Mouse (Mus musculus) adrenal gland (tissue): Measurements from ENCODE around the gene Rhbdl1.
"Not testable (repeated sequence)": the region's sequence is repeated elsewhere in the genome, so short reads cannot be mapped to it uniquely, and the experiment has no call there.

Source experiments
- intact Hi-C: fragments of 180-260 bp; cut with DNase I; formaldehyde crosslinking; loops from one replicate; pipeline ENCODE4 v1.15.1; 2025

Gene Rhbdl1

DNA sequence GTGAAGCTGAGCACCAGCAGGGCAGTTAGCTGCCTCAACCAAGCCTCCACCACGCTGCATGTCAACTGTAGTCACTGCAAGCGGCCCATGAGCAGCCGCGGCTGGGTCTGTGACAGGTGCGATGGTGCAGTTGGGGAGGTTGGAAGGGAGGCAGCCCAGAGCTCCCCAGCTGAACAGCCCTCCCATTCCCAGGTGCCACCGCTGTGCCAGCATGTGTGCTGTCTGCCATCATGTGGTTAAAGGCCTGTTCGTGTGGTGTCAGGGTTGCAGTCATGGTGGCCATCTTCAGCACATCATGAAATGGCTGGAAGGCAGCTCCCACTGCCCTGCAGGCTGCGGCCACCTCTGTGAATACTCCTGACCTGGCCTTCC, 8.9 kb downstream of the Rhbdl1 start:
- intact Hi-C loops: no loop called here

DNA sequence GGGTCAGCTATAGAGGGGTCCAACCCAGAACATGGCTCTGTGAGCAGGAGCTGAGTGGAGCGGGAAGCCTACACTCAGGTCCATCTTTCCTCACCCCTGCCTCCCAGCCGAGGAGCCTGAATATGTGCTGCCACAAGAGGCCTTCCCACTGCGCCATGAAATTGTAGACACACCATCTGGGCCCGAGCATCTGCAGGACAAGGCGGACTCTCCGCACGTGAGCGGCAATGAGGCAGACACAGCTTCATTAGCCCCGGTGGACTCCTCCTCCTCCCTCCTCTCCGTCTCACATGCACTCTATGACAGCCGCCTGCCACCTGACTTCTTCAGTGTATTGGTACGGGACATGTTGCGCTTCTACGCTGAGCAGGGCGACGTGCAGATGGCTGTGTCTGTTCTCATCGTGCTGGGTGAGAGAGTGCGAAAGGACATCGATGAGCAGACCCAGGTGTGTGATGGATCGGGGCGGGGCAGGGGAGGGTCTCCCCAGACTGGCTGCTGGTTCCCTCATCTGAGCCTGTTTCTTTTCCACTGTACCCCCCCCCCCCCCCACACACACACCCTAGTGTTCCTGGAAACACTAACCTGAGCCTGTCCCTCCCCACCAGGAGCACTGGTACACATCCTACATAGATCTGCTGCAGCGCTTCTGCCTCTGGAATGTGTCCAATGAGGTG, 9.4 kb downstream of the Rhbdl1 start:
- intact Hi-C loops: no loop called here

DNA sequence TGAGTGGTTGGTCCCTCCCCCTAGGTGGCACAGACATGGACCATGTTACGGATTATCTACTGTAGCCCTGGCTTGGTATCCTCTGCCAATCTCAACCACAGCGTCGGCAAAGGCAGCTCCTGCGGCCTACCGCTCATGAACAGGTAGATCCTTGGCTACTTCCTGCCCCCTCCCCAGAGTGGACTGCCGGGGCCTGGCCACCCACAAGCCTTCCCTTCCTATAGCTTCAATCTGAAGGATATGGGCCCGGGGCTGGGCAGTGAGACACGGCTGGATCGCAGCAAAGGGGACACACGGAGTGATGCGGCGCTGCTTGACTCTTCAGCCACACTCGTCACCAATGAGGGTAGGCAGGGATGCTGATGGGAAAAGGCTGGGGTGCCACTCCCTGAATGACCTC, 10.1 kb downstream of the Rhbdl1 start:
- intact Hi-C loops: no loop called here

DNA sequence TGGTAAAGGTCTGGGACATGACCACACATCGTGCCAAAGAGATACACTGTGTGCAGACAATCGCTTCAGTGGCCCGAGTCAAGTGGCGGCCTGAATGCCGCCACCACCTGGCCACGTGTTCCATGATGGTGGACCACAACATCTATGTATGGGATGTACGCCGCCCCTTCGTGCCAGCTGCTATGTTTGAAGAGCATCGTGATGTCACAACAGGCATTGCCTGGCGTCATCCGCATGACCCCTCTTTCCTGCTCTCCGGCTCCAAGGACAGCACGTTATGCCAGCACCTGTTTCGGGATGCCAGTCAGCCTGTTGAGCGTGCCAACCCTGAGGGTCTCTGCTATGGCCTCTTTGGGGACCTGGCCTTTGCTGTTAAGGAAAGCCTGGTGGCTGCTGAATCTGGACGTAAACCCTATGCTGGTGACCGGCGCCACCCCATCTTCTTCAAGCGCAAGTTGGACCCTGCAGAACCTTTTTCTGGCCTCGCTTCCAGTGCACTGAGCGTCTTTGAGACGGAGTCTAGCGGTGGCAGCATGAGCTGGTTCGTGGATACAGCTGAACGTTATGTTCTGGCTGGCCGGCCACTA, 11.0 kb downstream of the Rhbdl1 start:
- intact Hi-C loops: no loop called here

DNA sequence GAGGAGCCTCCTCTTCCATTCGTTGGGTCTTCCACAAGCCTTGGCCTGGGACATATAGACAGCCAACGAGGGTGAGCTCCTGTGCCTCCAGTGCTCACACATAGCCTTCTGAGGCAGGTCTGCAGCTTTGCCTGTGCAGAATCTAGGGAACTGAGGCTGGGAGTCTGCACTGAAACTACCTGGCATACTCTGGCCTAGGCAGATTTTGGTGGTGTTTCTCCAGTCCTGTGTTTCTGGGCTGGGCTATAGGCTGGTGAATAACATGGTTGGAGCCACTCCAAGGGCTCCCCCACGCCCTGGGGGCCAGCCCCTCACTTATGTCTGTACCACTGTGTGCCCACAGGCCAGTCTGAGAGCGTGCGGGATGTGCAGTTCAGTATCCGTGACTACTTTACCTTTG, 11.8 kb downstream of the Rhbdl1 start:
- intact Hi-C loops: no loop called here

DNA sequence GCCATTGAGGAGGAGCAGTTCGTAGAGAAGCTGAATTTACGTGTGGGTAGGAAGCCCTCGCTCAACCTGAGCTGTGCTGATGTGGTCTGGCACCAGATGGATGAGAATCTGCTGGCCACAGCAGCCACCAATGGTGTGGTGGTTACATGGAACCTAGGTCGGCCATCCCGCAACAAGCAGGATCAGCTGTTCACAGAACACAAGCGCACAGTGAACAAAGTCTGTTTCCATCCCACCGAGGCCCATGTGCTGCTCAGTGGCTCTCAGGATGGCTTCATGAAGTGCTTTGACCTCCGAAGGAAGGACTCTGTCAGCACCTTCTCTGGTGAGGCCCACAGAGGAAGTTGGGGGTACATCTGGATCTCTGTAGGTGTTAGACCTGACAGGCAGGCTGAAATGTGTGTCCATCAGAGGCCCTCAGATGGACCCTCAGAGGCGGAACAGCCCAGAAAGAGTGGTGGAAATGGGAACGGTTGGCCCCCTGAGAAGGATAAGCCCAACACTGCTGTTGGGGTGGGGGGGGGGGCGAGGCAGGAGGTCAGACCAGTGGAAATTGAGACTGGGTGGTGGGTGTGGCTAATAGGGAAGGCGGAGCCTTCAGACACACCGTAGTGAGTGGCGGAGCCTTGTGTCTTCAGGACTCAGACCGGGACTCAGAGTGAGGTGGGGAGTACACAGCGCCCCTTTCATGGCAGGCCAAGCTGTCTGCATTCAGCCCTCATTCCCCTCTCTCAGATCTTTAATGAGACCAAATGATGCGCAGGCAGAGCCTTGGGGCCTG, 12.5 kb downstream of the Rhbdl1 start:
- intact Hi-C loops: no loop called here

DNA sequence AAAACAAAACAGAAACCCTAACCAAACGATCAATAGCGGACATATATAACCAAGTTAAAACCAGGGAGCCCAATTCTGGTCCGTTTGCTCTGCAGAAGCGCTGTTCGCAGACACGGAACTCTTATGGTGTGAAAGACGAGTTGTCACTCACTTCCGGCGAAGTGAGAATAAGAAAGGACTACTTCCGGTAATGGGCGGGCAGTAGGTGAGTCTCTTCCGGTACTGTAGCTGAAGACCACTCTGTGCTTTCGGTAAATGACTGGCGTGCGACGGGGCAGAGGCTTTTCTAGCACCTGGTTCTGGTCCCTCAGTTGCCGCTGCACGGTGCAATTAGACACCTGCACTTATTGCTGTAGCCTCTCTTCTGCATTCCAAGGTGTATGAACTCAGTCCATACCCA, 13.6 kb downstream of the Rhbdl1 start, which contains the start of gene Wdr24:
Gene Wdr24 (plus strand): TSS at position 176 of the 400 bp plus-strand sequence.
- intact Hi-C loops: no loop called here

DNA sequence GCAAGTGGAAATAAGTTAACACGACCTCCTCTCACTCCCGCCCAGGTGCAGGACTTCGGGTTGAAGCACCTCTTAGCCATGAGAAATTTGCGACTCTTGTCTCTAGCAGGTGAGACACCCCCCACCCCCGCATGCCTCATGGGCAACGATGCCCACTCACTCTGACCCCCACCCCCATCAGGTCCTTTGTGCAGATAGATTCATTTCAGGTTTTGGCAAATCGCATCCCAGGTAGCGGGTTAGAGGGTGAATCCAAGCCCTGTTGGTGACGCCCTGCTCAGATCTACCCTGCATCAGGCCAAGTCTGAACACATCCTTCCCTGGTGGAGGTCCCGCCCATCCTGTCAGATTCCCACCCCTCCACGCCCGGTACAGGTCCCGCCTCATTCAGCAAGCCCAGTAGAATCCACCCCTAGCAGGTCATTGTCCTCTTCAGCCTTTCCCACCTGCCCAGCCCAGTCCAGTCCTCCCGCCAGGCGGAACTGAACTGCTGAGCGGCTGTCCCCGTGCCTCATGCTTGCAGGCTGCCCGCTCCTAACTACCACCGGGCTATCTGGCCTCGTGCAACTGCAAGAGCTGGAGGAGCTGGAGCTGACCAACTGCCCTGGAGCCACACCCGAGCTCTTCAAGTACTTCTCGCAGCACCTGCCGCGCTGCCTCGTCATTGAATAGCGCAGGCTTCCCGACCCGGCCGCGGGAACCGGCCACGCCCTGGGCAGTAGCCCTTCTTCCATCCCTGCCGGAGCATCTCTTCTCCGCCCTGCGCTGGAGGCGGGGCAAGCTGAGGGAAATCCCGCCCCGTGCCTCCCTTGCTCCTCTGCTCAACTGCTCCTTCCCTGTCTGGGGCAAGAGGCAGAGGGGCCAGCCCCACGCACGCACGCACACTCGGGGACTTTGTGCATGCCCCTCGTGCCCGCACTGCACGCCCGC, 18.0 kb downstream of the Rhbdl1 start:
- intact Hi-C loops: no loop called here

DNA sequence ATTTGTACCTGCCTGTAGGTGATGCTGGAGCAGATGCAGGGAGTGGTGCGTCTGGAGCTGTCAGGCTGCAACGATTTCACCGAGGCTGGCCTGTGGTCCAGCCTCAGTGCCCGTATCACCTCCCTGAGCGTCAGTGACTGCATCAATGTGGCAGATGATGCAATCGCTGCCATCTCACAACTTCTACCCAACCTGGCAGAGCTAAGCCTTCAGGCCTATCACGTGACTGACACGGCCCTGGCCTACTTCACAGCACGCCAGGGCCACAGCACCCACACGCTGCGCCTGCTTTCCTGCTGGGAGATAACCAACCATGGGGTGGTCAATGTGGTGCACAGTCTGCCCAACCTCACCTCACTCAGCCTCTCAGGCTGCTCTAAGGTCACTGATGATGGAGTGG, 19.4 kb downstream of the Rhbdl1 start:
- intact Hi-C loops: no loop called here

DNA sequence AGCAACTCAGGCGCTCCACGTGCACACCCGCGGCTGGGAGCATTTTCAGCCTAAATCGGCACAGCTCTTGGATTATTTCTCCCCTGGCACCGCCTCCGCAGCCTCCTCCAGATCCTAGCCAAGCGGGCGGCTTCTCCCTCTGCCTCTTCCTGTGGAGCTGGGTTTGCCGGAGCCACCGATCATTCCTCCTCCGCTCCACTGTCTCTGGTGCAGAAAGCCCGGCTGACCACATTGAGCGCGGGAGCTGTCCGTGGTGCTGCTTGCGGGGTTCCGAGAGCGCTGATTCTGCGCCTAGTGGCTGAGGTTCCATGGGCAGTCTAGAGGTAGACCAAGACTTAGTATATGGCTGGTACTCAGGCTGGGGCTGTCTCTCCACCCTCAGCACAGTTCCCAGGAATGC, 23.6 kb downstream of the Rhbdl1 start:
- intact Hi-C loops: no loop called here

DNA sequence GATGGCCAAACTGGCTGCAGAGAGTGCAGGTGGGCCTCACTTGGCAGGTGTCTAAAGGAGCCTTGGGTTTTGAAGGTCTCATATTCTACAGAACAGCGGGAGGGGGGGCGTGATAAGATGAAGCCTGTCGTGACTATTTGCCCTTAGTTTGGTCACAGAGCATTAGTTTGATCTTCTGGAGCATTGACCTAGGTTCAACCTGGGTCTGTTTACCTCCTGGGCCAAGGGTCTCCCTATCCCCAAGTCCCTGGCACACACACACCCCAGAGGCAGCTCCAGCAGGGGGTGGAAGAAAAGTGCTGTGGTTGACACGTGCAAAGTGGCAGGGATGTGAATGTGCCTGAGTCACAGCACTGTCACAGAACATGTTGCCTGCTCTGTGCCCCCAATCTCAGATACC, 26.2 kb downstream of the Rhbdl1 start:
- intact Hi-C loops: no loop called here

DNA sequence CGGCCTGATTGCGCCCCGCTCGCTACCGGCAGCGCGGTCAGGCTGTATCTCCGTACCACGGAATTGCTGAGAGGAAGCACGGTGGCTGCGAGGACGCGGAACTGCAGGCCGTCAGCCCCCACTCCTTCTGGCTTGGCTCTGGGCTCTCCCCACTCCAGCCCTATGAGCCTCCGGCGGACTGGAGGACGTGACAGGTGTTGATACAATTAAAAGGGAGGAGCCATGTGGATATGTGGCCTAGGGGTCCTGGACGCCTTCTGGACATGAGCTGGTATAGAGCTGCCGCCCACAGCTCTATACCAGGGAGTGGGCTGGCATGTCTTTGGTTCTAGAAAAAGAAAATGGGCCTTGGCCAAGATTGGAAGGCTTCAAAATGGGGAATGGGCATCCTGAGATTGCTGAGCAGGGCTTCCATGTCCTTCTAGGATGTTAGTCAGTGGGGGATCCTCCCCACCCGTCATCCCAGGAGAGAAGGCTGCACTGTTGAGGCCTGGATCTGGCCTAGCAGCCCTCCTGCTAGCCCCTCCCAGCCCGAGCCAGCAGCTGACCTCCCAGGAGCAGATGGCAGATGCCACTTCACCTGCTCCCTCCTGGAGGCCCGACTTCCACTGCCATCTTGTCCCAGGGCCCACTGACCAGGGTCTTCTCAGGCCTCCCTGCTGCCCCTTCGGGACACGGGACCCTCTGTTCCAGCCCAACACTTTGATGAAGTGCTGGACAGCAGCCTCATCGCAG, 27.3 kb downstream of the Rhbdl1 start:
- intact Hi-C loops: no loop called here

DNA sequence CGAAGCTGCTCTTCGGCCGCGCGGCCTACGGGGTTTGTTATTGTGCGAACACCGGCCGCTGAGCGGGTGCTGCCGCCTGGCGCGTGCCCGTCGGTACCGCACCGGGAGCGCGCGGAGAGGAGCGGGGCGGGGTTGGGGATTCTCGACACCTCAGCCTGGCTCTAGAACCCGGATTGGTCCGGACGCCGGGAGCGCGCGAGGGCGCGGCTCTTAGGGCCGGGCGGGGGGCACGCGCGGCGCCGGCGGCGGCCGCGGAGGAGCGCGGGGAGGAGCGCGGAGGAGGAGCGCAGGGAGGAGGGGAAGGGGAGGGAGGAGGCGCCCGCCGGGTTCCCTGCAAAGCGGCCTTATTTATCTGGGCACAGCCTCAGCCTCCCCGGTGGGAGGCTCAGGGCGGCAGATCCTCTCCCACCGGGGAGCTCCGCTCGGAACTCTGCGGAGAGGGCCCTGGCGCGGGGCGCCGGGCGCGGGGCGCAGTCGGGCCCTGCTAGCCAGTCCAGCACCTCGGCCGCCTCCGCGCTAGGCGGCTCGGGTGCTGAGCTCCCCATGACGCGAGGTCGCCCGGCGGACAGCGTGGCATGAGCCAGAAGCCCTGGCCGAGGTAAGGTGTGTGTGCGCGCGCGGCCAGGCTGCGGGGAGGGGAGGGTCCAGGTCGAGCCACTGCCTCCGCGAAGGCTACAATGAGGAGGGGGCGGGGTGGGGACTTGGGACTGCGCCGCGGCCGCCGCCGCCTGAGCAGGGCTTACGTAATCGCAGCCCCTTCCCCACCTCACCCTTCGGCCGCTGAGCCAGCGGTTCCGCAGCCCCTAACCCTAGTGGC, 28.1 kb downstream of the Rhbdl1 start, which contains the start of gene Fbxl16:
Gene Fbxl16 (plus strand): TSS at position 297 of the 817 bp plus-strand sequence.
- intact Hi-C loops: no loop called here

DNA sequence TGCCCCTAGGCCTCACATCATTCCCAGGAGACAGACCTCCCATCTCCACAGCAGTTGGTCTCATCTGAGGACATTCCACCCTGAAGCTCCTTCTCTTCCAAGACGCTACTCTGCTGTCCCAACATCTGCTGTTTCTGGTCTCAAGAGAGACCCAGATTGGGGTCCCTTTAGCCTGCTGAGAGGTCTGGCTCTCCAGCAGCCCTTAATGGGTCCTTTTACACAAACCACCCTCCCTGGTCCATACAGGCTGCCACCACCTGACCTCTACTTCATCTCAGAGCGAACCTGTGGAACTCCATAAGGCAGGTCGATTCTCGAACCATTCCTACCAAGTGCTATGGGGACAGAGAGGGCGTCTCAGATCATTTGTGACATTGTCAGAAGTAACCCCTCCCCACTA, 29.1 kb downstream of the Rhbdl1 start:
- intact Hi-C loops: no loop called here

DNA sequence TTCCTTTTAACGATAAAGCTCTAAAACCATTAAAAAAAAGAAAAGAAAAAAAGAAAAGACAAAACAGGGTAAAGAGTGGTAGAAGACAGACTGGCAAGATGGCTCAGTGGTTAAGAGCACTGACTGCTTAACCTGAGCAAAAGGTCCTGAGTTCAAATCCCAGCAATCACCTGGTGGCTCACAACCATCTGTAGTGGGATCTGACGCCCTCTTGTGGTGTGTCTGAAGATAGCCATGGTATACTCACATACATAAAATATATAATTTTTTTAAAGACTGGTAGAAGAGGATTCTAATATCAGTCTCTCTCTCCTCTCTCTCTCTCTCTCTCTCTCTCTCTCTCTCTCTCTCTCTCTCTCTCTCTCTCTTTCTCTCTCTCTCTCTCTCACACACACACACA, 29.6 kb downstream of the Rhbdl1 start:
- intact Hi-C loops: not testable (repeated sequence)

DNA sequence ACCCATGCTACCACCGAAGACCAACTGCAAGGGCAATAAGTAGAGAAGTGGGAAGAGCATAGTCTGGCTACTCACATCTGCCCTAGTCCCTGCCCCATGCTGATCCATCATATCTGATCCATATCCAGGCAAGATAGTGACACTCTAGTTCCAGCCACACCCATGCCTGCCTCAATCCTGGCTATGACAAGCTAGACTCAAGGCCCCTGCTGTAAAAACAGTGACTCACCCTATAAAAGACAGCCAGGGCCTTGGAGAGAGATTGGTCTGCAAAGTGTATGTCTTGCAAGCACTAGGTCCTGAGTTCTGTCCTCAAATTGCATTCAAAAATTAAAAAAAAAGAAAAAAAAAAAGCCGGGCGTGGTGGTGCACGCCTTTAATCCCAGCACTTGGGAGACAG, 30.6 kb downstream of the Rhbdl1 start:
- intact Hi-C loops: no loop called here

DNA sequence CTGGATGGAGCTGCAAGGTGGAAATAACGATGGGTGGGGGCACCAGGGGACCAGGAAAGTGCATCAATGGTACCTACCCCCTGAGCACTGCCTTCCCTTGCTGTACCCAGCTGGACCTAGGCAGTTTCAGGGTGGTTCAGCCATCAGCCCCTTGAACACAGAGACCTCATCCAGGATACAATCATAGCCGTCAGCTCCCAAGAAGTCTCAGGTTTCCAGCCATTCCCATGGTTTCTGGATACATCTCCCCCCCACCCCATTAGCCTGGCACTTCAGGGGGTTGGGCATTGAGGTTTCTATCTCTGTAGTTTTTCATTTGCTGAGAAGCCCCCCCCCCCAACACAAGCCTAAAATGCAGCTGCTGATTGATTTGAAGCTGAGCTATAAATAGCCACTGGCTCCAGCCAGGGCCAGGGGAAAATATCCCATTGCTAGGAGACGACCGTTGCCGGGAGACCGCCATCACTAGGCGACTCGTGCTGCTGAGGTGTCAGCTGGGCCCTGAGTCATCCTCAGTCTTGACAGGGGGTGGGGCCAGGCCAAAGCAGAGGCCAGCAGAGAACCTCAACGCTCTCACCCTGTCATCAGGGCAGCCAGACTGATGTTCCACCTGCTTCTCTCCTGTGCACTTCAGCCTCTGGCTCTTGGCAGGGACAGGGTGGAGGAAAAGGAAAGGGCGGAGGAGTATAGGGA, 34.1 kb downstream of the Rhbdl1 start:
- intact Hi-C loops: loop anchor here (2.0 kb wide), 1 partner anchor 30 kb away; the partner anchor contains the start of gene Narfl

DNA sequence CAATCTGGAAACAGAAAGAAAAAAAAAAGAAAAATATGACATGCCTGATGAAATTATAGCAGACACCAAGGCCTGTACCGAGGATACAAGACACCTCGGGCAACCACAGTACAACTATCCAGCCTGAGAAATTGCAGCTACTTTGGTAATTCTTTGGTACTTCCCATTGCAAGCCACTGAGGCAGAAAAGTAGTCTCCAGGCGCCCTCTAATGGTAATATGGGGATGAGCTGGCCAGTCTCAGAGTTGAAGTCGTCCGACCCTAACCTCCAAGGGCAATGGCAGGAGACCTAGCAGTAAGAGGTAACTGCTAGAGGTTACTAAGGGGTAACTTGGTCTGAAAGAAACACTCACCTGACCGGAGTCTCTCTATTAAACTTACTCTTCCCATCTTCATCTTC, 36.1 kb downstream of the Rhbdl1 start:
- intact Hi-C loops: loop anchor here (1.0 kb wide), 1 partner anchor 69 kb away; no protein-coding TSS in a partner anchor

DNA sequence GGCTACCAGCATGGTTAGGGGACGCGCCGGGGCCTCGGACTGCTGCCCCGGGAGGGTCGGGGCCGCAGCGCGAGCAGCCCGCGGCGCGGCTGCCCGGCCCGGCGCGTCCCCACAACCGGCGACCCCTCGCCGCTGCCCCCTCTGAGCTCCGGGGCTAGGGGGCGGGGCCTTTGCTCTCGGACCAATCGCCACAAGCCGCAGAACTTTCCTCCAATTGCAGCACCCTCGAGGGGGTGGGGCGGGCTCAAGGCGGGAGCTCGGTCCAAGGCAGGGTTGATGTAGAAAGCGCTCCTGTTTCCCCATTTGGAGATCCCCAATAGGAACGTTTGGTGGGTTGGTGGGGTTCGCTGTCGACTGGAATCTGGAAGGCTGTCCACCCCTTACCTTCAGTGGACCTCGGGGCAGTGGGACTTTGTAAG, 40.1 kb downstream of the Rhbdl1 start, which contains the start of gene Metrn:
Gene Metrn (minus strand): TSS at position 186 of the 419 bp plus-strand sequence.
- intact Hi-C loops: loop anchor here (10.0 kb wide), 1 partner anchor 222 kb away; the partner anchor contains the start of genes Lmf1 and Sox8
